Mouse (Mus musculus) heart, postnatal 25 days (tissue): ENCODE data around the gene Zfp229. TPM values are rescaled to one million over a fixed set of nuclear protein-coding genes. Genes with fewer than 3 reads are reported as not detected.
"Not testable (repeated sequence)": the region's sequence is repeated elsewhere in the genome, so short reads cannot be mapped to it uniquely, and the experiment has no call there.

Experiments
- DNase-seq: peaks from one replicate; pipeline ENCODE4 v3.0.0; 2022; ENCODE audit warnings: low spot score
- intact Hi-C: fragments of 180-260 bp; cut with DNase I; formaldehyde crosslinking; loops from one replicate; pipeline ENCODE4 v1.15.1; 2025
- total RNA-seq, 2 experiments: library from RNA; stranded (reverse); gene quantifications; 2 replicates each; pipeline ENCODE4 v1.2.3; 2021

Zfp229 gene
- 1 to 10 TPM; 7.3 to 7.4 TPM for total RNA-seq

GRCm38 (mm10) chr17:21730495-21730894 lies at the start of gene Zfp229:
Zfp229 (plus strand) TSS chr17:21730795.
- DNase-seq = not testable (repeated sequence)
- intact Hi-C loops = loop anchor here (5.0 kb wide), 1 partner anchor 117 kb away; the partner anchor contains the start of gene Zfp820

- no peak for DNase-seq
Observed at GRCm38 (mm10) chr17:21691560-21691959, 39.0 kb upstream of the Zfp229 start, which contains the start of gene Gm10226. Gm10226 (plus strand) TSS chr17:21691860.

GRCm38 (mm10) chr17:21693342-21693741 lies 37.3 kb upstream of the Zfp229 start:
- intact Hi-C loops = no loop called here
- DNase-seq = no peak

More at GRCm38 (mm10) chr17:21691560-21691959, 39.0 kb upstream of the Zfp229 start, which contains the start of gene Gm10226:
- intact Hi-C loops = no loop called here

- intact Hi-C loops = no loop called here
- no peak for DNase-seq
Observed at GRCm38 (mm10) chr17:21696073-21696472, 34.5 kb upstream of the Zfp229 start.

GRCm38 (mm10) chr17:21702281-21703240 lies 28.0 kb upstream of the Zfp229 start:
- no peak for DNase-seq
- intact Hi-C loops = no loop called here

- intact Hi-C loops = no loop called here
- no peak for DNase-seq
Observed at GRCm38 (mm10) chr17:21703414-21703813, 27.2 kb upstream of the Zfp229 start.

GRCm38 (mm10) chr17:21707343-21707996 lies 23.1 kb upstream of the Zfp229 start, which contains the start of gene Zfp760:
Zfp760 (plus strand) TSS chr17:21707741.
- intact Hi-C loops = loop anchor here (2.0 kb wide), 1 partner anchor 29 kb away; no protein-coding TSS in a partner anchor
- DNase-seq = peak; percentile 82

GRCm38 (mm10) chr17:21708401-21708800 lies 22.2 kb upstream of the Zfp229 start:
- intact Hi-C loops = no loop called here
- DNase-seq = no peak

GRCm38 (mm10) chr17:21733049-21733448 lies 2.5 kb downstream of the Zfp229 start:
- intact Hi-C loops = loop anchor here (5.0 kb wide), 1 partner anchor 114 kb away; the partner anchor contains the start of gene Zfp820
- no peak for DNase-seq

- intact Hi-C loops = loop anchor here (5.0 kb wide), 1 partner anchor 114 kb away; the partner anchor contains the start of gene Zfp820
- DNase-seq = peak; percentile 66
Observed at GRCm38 (mm10) chr17:21733529-21734031, 3.0 kb downstream of the Zfp229 start.

- no peak for DNase-seq
- intact Hi-C loops = no loop called here
Observed at GRCm38 (mm10) chr17:21752791-21753190, 22.2 kb downstream of the Zfp229 start.

GRCm38 (mm10) chr17:21753342-21754208 lies 23.0 kb downstream of the Zfp229 start:
- intact Hi-C loops = no loop called here
- no peak for DNase-seq

GRCm38 (mm10) chr17:21770336-21770735 lies 39.7 kb downstream of the Zfp229 start:
- no peak for DNase-seq
- intact Hi-C loops = no loop called here

GRCm38 (mm10) chr17:21792256-21792655 lies 61.7 kb downstream of the Zfp229 start:
- intact Hi-C loops = no loop called here
- no peak for DNase-seq

- intact Hi-C loops, DNase-seq: not testable (repeated sequence)
Observed at GRCm38 (mm10) chr17:21801373-21801772, 70.8 kb downstream of the Zfp229 start.
